Mouse (Mus musculus): ENCODE measurements around the gene Glis3. TPM values are rescaled to one million over a fixed set of nuclear protein-coding genes. Genes with fewer than 3 reads are reported as not detected.

Gene Glis3
- polyA plus RNA-seq, 1 experiment from 2014 or later: 0.85 TPM

- Histone ChIP-seq H3K4me2 (replicated peaks; ENCODE audit: low read depth) (no peak overlapping the region), H3K9me3 (ENCODE audit: control insufficient read depth, low read length) (no peaks in the 10 kb centered on the region), H3K9ac (ENCODE audit: low read length) (no peak overlapping the region), H3K4me3 (ENCODE audit: low read depth, low read length) (no peak overlapping the region), H3K36me3 (ENCODE audit: control insufficient read depth, insufficient read depth, low read length) (no peaks in the 10 kb centered on the region), H3K4me1 (replicated peaks; ENCODE audit: control insufficient read depth, insufficient read depth) (no peaks in the 10 kb centered on the region), H3K27me3 (ENCODE audit: control insufficient read depth, insufficient read depth, low read length) (no peaks in the 10 kb centered on the region), H3K27ac (replicated peaks) (no peak overlapping the region)
- DNase-seq (ENCODE audit: low spot score) (no peak), ATAC-seq (ENCODE audit: low FRiP score, low TSS enrichment) (no peak)
- TF ChIP-seq EP300 (optimal IDR thresholded peaks at IDR 0.05) (no peak), CTCF (IDR thresholded peaks at IDR 0.05; ENCODE audit: low read depth) (no peak)
- WGBS: 72% methylated on average over 12 of the region's 12 CpGs
Observed at GRCm38 (mm10) chr19:28452951-28453520, 226.8 kb downstream of the Glis3 start.

- no peak for ATAC-seq (ENCODE audit: low FRiP score, low TSS enrichment)
- DNase-seq (ENCODE audit: low spot score): no peak
Observed at GRCm38 (mm10) chr19:28448811-28449210, 231.1 kb downstream of the Glis3 start.

GRCm38 (mm10) chr19:28442161-28442560, 237.7 kb downstream of the Glis3 start:
- no peak for DNase-seq (ENCODE audit: low spot score)
- WGBS: 89% methylated on average over 4 of the region's 4 CpGs
- no peak for ATAC-seq (ENCODE audit: low FRiP score, low TSS enrichment)
- no peak overlapping the region for H3K4me2 ChIP-seq (replicated peaks; ENCODE audit: low read depth)
- no peaks in the 10 kb centered on the region for H3K27me3 ChIP-seq (ENCODE audit: control insufficient read depth, insufficient read depth, low read length)
- no peaks in the 10 kb centered on the region for H3K4me1 ChIP-seq (replicated peaks; ENCODE audit: control insufficient read depth, insufficient read depth)
- TF ChIP-seq EP300 (optimal IDR thresholded peaks at IDR 0.05): no peak
- no peak for TF ChIP-seq CTCF (IDR thresholded peaks at IDR 0.05; ENCODE audit: low read depth)
- H3K9ac ChIP-seq (ENCODE audit: low read length): no peak overlapping the region
- H3K9me3 ChIP-seq (ENCODE audit: control insufficient read depth, low read length): no peaks in the 10 kb centered on the region
- H3K27ac ChIP-seq (replicated peaks): no peak overlapping the region
- H3K4me3 ChIP-seq (ENCODE audit: low read depth, low read length): no peak overlapping the region
- H3K36me3 ChIP-seq (ENCODE audit: control insufficient read depth, insufficient read depth, low read length): no peaks in the 10 kb centered on the region

More at GRCm38 (mm10) chr19:28448811-28449210, 231.1 kb downstream of the Glis3 start:
- Histone ChIP-seq H3K36me3 (ENCODE audit: control insufficient read depth, insufficient read depth, low read length) (no peaks in the 10 kb centered on the region), H3K27me3 (ENCODE audit: control insufficient read depth, insufficient read depth, low read length) (no peaks in the 10 kb centered on the region), H3K4me3 (ENCODE audit: low read depth, low read length) (no peak overlapping the region), H3K9ac (ENCODE audit: low read length) (no peak overlapping the region), H3K4me1 (replicated peaks; ENCODE audit: control insufficient read depth, insufficient read depth) (no peaks in the 10 kb centered on the region), H3K27ac (replicated peaks) (no peak overlapping the region), H3K9me3 (ENCODE audit: control insufficient read depth, low read length) (no peaks in the 10 kb centered on the region), H3K4me2 (replicated peaks; ENCODE audit: low read depth) (no peak overlapping the region)
- 52% methylated on average over 4 of the region's 4 CpGs for WGBS
- no peak for TF ChIP-seq CTCF (IDR thresholded peaks at IDR 0.05; ENCODE audit: low read depth)
- TF ChIP-seq EP300 (optimal IDR thresholded peaks at IDR 0.05): no peak

- Histone ChIP-seq H3K4me3 (ENCODE audit: low read depth, low read length) (no peak overlapping the region), H3K36me3 (ENCODE audit: control insufficient read depth, insufficient read depth, low read length) (no peaks in the 10 kb centered on the region), H3K27me3 (ENCODE audit: control insufficient read depth, insufficient read depth, low read length) (no peaks in the 10 kb centered on the region), H3K4me2 (replicated peaks; ENCODE audit: low read depth) (no peak overlapping the region), H3K9me3 (ENCODE audit: control insufficient read depth, low read length) (no peaks in the 10 kb centered on the region), H3K9ac (ENCODE audit: low read length) (no peak overlapping the region), H3K4me1 (replicated peaks; ENCODE audit: control insufficient read depth, insufficient read depth) (no peaks in the 10 kb centered on the region), H3K27ac (replicated peaks) (no peak overlapping the region)
- TF ChIP-seq EP300 (optimal IDR thresholded peaks at IDR 0.05): no peak
- no peak for TF ChIP-seq CTCF (IDR thresholded peaks at IDR 0.05; ENCODE audit: low read depth)
- DNase-seq (ENCODE audit: low spot score): no peak
- 59% methylated on average over 12 of the region's 12 CpGs for WGBS
- ATAC-seq (ENCODE audit: low FRiP score, low TSS enrichment): no peak
Observed at GRCm38 (mm10) chr19:28436457-28437148, 243.3 kb downstream of the Glis3 start.

GRCm38 (mm10) chr19:28428220-28428816, 251.6 kb downstream of the Glis3 start:
- no peak overlapping the region for H3K27ac ChIP-seq (replicated peaks)
- TF ChIP-seq EP300 (optimal IDR thresholded peaks at IDR 0.05) (no peak), CTCF (IDR thresholded peaks at IDR 0.05; ENCODE audit: low read depth) (no peak)
- WGBS: 73% methylated on average over 6 of the region's 6 CpGs
- H3K4me2 ChIP-seq (replicated peaks; ENCODE audit: low read depth): no peak overlapping the region
- H3K9ac ChIP-seq (ENCODE audit: low read length): no peak overlapping the region
- DNase-seq (ENCODE audit: low spot score): no peak
- H3K9me3 ChIP-seq (ENCODE audit: control insufficient read depth, low read length): no peaks in the 10 kb centered on the region
- no peaks in the 10 kb centered on the region for H3K4me1 ChIP-seq (replicated peaks; ENCODE audit: control insufficient read depth, insufficient read depth)
- ATAC-seq (ENCODE audit: low FRiP score, low TSS enrichment): no peak
- no peak overlapping the region for H3K4me3 ChIP-seq (ENCODE audit: low read depth, low read length)
- H3K36me3 ChIP-seq (ENCODE audit: control insufficient read depth, insufficient read depth, low read length): no peaks in the 10 kb centered on the region
- no peaks in the 10 kb centered on the region for H3K27me3 ChIP-seq (ENCODE audit: control insufficient read depth, insufficient read depth, low read length)

- Histone ChIP-seq H3K9me3 (ENCODE audit: control insufficient read depth, low read length) (no peaks in the 10 kb centered on the region), H3K4me2 (replicated peaks; ENCODE audit: low read depth) (no peak overlapping the region), H3K27ac (replicated peaks) (no peak overlapping the region), H3K4me3 (ENCODE audit: low read depth, low read length) (no peak overlapping the region), H3K27me3 (ENCODE audit: control insufficient read depth, insufficient read depth, low read length) (no peaks in the 10 kb centered on the region), H3K36me3 (ENCODE audit: control insufficient read depth, insufficient read depth, low read length) (no peaks in the 10 kb centered on the region), H3K9ac (ENCODE audit: low read length) (no peak overlapping the region), H3K4me1 (replicated peaks; ENCODE audit: control insufficient read depth, insufficient read depth) (no peaks in the 10 kb centered on the region)
- DNase-seq (ENCODE audit: low spot score): no peak
- TF ChIP-seq EP300 (optimal IDR thresholded peaks at IDR 0.05) (no peak), CTCF (IDR thresholded peaks at IDR 0.05; ENCODE audit: low read depth) (no peak)
- 88% methylated on average over 5 of the region's 5 CpGs for WGBS
- no peak for ATAC-seq (ENCODE audit: low FRiP score, low TSS enrichment)
Observed at GRCm38 (mm10) chr19:28424180-28424579, 255.7 kb downstream of the Glis3 start.

Measured in stomach, postnatal 0 days (tissue).